Mouse (Mus musculus): ENCODE data around the gene Prkcz.

Gene Prkcz

DNA sequence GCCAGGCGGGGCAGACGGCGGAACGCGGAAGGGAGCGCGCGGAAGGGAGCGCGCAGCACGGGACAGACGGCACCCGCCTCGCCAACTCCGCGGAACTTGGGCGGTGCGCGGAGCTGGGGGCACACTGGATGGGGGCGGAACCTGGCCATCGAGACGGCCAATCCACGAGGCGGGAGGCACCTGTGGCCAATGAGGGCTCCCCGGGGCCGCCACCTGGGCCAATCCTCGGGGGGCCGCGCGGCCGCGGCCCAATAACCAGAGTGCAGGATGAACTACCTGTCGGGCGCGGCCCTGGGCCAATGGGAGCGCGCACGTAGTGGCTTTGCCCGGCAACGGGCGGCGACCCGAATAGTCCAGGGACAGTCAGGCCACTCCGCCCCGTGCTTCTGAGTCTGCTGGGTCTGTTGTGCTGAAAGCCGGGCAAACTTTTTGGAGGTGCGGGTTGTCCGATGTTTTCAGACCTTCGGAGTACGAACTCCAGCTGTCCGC, at the start of gene Prkcz:
TSS of gene Prkcz (minus strand) at position 59 of the 489 bp plus-strand sequence.
- DNase-seq (ENCODE audit: low spot score) = peak; percentile 54

DNA sequence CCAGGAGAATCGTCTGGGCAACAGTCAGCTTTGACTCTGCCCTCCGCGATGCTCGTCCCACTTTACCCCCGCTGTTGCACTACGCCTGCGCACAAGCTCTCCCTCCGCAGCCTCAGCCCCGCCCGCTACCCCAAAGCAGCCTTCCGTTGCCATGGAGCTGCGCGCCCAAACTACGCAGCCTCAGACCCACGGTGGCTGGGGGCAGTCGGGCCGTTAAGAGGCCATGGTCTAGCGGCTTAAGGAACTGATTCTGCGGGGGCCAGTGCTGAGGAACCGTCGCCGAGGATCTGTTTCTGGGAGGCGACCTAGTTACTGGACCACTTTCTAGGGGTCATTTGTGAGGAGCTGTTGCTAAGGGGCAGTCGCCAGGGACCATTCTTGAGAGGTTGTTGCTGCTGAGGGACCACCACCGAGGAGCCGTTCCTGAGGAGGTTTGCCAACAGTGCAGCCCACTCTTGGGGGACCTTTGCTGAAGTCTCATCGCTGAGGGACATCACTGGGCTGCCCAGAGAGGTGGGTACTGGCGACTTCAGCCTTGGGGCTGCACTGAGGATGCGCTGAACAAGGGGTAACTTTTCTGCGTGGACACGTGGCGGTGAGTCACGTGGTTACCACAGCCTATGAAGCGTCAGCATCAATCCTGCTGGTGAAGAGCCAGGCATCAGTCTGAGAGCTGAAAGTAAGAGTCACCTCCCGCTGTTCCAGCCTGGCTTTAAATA, 48.1 kb upstream of the Prkcz start, which contains the start of gene Cfap74:
TSS of gene Cfap74 (plus strand) at position 133 of the 719 bp plus-strand sequence.
- peak; percentile 75 for DNase-seq (ENCODE audit: low spot score)

DNA sequence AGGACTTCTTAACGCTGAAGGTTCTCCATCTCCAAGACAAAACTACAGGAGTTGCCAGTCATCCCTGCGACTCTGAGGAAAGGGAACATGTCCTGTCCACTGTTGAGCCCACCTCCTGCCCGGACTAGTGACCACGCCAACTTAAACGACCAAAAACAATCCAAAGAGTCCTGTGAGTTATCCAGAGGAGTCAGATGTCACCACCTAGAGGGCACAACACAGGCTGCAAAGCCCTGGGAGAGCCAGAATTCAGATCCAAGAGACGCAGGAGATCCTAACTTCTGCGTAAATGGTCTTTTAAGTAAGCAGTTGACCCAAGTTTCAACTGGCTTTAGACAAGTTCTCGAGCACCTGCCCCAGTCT, 47.5 kb upstream of the Prkcz start:
- DNase-seq (ENCODE audit: low spot score) = no peak

DNA sequence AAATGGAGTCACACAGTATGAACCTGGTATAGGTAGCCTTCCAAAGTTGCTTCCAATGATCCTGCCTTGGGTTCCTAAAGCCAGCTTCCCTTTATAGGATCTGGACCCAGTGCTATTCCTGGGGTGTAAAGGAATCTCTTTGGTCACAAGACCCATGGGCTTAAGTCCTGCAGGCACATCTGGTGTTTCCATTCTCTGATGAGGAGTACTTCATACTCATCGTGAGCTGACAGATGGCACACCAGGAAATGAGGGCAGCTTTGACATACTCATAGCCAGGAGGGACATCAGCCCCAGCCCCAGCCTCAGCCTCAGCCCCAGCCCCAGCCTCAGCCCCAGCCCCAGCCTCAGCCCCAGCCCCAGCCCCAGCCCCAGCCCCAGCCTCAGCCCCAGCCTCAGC, 41.3 kb upstream of the Prkcz start:
- no peak for DNase-seq (ENCODE audit: low spot score)

- no peak for DNase-seq (ENCODE audit: low spot score)
These were observed 40.0 kb upstream of the Prkcz start for GRCm38 (mm10) chr4:155401121-155401520.

GRCm38 (mm10) chr4:155398222-155398540, 37.0 kb upstream of the Prkcz start:
- DNase-seq (ENCODE audit: low spot score) = no peak

- no peak for DNase-seq (ENCODE audit: low spot score)
These were observed 36.5 kb upstream of the Prkcz start, which contains the start of gene Gabrd for GRCm38 (mm10) chr4:155397511-155398221. Gabrd (minus strand) TSS chr4:155398112.

DNA sequence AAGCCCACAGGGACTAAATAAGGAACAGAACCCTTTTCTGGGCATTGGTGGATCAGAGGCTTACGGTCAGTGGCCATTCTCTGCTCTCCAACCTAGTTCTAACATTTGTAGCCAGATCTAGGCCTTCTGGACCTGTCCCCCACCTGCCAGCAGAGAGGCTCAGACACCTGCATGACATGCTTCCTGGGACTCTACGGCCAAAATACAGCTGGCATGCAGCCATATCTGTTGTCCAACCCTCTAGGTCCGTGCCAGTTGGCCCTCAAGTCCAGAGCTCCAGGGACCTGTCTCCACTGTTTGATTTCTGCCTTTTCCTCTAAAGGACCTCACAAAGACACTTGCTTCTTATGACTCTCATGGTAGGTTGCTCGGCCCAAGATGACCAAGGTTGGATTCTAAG, 35.6 kb upstream of the Prkcz start:
- no peak for DNase-seq (ENCODE audit: low spot score)

DNA sequence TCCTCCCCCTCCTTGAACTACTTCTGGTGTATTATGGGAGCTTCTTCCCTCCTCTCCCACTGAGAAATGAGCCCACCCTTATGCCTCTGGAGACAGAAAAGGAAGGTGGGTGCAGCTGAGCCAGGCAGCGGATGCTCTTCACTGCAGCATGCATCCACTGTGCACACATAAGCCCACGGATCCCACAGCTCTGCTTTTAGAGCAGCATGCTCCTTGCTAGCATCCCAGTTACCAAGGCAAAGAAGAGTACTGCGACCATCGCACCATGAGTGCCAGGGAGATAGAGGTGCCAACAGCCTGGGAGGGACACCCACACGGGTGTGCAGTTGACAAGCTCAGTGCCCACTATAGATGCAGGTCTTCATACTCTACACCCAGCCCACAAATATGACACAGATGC, 34.3 kb upstream of the Prkcz start:
- DNase-seq (ENCODE audit: low spot score) = peak; percentile 64

DNA sequence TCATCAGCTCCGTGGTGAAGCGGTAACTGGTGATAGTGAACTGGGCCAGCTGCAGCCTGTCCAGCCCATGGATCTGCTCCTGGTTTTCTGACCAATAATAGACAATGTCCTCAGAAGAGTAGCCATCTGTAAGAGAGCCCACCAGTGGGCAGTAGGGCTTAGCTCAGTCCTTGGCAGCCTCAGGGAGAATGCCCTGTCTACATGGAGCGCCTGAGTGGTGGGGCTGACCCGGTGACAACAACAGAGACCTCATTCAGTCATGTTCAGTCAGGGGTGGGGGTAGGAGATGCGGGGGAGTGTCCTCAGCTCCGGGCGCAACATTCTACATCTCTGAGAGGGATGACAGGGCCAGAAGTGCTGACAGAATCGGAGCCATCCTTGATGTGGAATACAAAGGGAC, 26.0 kb upstream of the Prkcz start:
- no peak for DNase-seq (ENCODE audit: low spot score)

DNA sequence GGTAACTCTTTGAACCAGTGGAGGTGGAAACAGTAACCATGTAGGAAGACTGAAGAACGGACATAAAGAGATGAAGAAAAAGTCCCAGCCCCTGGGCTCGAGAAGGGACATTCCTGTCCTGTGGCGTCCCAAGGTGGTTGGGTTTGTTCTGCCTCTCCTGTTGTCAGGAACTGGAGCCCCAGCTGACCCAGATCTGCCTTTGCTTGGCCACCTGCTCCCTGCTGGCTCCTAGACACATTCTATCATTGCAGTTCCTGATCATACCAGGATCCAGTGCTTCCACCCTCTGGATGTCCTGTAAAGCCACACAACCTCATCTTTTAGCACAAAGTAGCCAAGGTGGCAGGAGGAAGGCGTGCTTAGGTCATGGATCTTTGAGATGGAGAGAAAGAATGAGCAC, 22.2 kb upstream of the Prkcz start:
- DNase-seq (ENCODE audit: low spot score) = no peak

GRCm38 (mm10) chr4:155382752-155383151, 21.6 kb upstream of the Prkcz start:
- peak; percentile 67 for DNase-seq (ENCODE audit: low spot score)

DNA sequence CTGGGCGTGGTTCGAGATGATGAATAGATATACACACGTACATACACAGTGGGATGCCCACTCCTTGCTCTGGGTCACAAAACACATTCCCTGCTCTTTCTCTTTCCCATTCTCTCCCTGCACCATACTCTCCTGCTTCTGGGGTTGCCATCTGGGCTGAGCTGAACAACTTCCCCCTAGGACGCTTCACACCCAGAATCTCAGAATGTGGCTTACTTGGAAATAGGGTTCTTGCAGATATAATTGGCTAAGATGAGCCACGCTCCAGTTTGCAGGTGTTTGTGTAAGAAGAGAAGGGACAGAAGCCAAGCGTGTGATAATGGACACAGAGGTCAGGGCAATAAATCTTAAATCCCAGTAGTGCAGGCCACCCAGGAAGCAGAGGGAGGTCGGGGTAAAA, 20.8 kb upstream of the Prkcz start:
- DNase-seq (ENCODE audit: low spot score) = no peak

DNA sequence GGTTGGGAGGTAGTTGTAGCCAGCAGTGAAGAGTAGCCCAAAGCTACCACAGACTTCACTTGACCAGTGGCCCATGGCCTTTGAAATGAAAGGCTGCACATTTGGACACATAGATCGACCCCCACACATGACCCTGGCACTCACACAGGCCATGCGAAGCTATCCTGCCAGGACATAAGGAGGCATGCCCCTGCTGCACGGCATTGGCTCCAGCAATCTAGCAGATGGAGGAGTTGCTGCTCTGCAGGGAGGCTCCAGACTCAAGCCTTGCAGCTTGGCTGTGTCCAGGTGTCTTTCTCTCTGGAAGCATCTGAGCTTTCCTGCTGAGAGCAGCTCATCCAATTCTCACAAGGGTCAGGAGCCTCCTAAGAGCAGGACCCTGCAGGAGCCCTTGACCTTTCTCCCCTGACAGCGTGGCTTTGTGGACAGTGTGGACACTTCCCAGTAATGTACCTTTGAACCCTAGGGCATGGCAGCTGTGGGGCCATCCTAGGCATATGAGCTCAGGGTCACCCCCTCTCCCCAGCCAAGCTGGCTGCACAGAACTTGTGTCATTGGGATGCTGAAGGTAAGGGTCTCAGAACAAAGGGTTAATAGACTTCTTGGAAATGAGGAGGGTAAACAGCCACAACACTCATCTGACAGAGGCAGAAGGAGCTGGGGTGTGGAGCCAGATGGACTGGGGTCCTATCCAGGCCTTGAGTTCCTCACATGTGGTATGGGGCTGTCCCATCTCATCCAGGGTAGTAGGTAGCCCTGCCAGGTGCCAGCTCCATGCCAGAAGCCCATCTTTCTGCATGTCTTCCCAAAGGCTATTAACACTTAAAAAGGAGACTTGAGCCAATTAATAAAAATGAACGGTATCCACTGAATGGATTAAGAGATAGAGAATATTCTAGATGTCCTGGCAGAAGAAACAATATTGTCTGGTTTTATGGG, 10.9 kb upstream of the Prkcz start:
- DNase-seq (ENCODE audit: low spot score) = no peak

- DNase-seq (ENCODE audit: low spot score) = no peak
These were observed 9.9 kb upstream of the Prkcz start for GRCm38 (mm10) chr4:155370737-155371715.

GRCm38 (mm10) chr4:155368684-155369083, 7.5 kb upstream of the Prkcz start:
- peak; percentile 64 for DNase-seq (ENCODE audit: low spot score)

DNA sequence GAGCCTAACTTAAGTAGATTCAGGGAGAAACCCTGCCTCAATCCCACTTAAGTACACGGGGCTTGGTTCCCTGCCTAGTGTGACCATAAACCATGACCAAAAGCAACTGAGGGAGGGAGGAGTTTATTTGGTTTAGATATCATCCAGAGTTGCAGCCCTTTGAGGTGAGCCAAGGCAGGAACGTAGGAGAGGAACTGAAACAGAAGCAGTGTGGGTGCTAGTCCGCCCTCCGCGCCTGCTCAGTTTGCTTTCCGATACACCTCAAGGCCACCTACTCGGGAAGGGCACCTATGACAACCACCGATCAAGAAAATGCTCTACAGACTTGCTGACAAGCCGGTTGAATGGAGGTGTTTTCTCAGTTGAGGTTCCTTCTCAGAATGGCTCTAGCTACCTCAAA, 6.6 kb upstream of the Prkcz start:
- DNase-seq (ENCODE audit: low spot score) = no peak

DNA sequence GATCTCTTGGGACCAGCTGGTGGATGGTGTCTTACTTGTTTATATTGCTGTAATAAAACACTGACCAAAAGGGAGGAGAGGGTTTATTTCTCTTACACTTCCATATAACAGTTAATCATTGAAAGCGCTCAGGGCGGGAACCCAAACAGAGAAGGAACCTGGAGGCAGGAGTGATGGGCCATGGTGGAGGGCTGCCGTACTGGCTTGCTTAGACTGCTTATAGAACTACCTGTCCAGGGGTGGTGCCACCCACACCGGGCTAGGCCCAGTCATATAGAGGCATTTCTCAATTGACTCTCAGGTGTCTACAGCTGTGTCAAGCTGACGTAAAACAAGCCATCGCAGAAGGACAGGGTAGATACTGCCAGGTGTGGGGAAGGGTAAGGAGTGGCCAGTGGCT, 5.6 kb upstream of the Prkcz start:
- DNase-seq (ENCODE audit: low spot score) = no peak

DNA sequence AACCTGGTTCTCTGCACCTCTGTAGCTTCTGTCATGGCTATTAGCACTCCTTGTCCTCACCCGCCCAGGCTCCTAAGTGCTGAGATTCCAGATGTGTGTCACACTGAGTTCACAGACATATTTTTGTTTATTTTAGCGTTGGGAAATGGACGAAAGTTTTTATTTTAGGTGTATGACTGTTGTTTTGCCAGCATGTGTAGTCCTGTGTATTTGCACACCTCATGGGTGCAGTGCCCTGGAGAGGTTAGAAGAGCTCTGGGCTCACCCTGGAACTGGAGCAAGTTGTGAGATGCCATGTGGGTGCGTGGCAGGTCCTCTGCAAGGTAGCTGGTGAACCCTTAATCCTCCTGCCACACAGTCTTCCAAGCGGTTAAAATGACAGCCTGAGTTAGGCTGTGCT, 1.3 kb upstream of the Prkcz start:
- no peak for DNase-seq (ENCODE audit: low spot score)

DNA sequence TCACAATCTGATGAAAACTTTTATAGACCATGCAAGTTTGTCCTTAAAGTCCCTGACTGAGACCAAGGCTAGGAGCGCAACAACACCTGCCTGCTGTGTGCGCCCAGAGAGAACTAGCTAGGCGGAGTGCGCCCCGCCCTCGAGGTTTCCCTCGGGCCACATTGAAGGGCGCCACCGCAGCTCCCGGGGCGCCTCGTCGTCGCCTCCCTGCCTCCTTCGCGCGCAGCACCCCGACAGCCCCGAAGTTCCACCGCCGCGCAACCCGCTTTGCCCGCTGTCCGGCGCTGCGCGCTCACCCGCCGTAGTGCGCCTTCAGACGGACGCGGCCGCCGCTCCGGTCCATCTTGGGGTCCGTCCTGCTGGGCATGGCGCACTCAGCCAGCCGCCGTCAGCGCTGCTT, 305 bp downstream of the Prkcz start:
- no peak for DNase-seq (ENCODE audit: low spot score)

Measured in left cerebral cortex, adult 11 months (tissue).